Mouse (Mus musculus) layer of hippocampus, adult 2 months (tissue): ENCODE measurements around the gene Riiad1. TPM values are rescaled to one million over a fixed set of nuclear protein-coding genes. Genes with fewer than 3 reads are reported as not detected.
A peak's percentile ranks its signal among the peaks of the same experiment; 100 is the strongest.

Experiments used
- DNase-seq, 2 experiments: peaks; one replicate each; pipeline ENCODE4 v3.0.0; 2022; ENCODE audit warnings: low spot score in 2 of 2
- H3K27ac ChIP-seq: fragments of 200-600 bp; 2 replicates; pipeline ENCODE4 v1.8.1; 2022
- H3K4me3 ChIP-seq: fragments of 200-600 bp; 2 replicates; pipeline ENCODE4 v1.8.1; 2022; ENCODE audit warnings: mild to moderate bottlenecking
- CTCF ChIP-seq: fragments of 200-600 bp; conservative IDR thresholded peaks from 2 replicates; pipeline ENCODE4 v1.8.1; 2022; ENCODE audit warnings: antibody characterized with exemption, mild to moderate bottlenecking, moderate library complexity
- total RNA-seq, 2 experiments: library from RNA; stranded (reverse); gene quantifications; 2 replicates each; pipeline ENCODE4 v1.2.3; 2021

The Riiad1 gene
- total RNA-seq, 2 experiments from 2014 or later, result 5.8 to 7.2 TPM

DNA sequence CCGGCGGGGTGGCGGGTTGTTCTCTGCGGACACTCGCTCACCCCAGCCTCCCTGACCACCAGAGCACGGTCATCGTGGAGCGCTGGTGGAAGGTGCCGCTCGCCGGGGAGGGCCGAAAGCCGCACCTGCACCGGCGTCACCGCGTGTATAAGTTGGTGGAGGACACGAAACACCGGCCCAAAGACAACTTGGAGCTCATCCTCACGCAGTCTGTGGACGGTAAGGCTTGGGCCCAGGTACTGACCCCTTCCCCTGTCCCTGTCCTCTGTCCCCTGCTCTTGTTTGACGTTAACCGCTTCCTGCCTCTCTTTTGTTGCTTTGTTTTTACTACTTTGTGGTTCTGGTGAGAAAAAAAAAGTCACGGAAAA is 36.6 kb downstream of the Riiad1 start, which contains the start of gene Oaz3:
Gene Oaz3 (minus strand): TSS at position 319 of the 368 bp plus-strand sequence.
- TF ChIP-seq CTCF, result no peak
- H3K27ac ChIP-seq, result peak within 1 kb of the TSS; percentile 92
- DNase-seq, result no peak
- H3K4me3 ChIP-seq, result peak within 1 kb of the TSS; percentile 87

DNA sequence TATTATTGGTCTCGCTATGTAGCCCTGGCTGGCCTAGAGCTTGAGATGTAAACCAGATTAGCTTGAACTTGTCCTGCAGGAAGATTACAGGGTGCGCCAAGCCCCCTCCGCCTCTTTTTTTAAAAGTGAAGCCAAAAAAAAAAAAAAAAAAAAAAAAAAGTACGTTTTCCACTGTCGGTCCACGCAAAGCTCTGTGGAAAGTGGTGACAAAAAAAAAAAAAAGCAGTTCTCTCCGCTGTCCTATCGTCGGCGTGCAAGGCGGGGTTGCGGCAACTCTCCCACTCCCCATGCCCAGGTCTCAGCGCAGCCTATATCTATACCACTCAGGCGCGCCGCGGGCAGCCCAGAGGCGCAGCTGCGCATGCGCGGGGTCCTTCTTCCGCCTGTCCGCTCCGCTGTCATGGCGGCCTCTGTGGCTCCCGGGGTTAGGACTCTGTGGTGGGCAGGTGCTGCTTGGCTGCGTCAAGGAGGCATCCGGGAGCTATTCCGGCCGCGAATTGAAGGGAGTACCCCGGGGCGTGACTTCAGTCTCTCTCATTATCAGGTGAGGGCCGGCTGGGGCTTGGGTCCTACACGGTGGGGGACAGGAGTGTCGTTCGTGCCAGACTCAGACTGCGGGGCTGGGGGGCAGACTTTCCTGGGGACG is 37.1 kb downstream of the Riiad1 start, which contains the start of gene Mrpl9:
Gene Mrpl9 (plus strand): TSS at position 368 of the 646 bp plus-strand sequence.
- peak; percentile 91 to 97 for DNase-seq
- no peak for TF ChIP-seq CTCF
- Histone ChIP-seq H3K27ac (peak within 1 kb of the TSS; percentile 92), H3K4me3 (peak within 1 kb of the TSS; percentile 87)

DNA sequence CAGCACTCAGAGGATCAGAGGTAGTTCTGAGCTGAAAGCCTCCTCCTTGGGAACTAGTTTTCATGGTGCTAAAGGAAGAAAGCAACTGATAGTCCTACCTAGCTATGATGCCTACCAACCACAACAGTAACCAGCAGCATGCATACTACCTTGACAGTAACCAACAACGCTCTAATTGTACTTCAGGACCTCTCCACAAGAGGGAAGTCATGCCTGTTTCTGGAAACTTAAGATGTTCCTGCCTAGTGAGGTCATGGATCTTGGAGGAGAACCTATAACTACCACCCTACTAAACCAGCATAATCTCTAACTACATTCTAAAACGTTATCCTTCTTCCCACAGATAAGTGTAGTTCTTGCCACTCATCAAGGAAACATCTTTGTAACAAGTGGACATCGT is 39.0 kb downstream of the Riiad1 start:
- DNase-seq, result no peak
- Histone ChIP-seq H3K4me3 (no peak overlapping the region), H3K27ac (no peak overlapping the region)
- peak; percentile 70 for TF ChIP-seq CTCF

DNA sequence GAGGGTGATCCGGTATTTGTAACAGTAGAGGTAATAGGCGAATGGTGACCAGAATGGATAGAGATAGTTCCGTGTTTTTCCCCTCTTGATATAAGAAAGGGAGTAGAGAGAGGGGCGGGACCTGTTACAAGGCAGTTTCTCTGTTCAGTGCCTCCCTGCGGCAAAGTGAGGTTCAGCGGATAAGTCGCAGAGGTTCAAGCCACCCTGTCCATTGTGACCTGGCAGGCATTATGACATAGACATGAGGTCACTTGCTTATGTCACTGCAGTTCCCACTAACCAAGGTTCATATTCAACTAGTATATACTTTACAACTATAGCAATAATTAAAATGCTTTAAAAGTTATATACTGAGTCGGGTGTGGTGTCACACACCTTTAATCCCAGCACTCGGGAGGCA is 43.7 kb downstream of the Riiad1 start:
- TF ChIP-seq CTCF, result no peak
- DNase-seq, result no peak
- H3K27ac ChIP-seq, result no peak overlapping the region
- H3K4me3 ChIP-seq, result no peak overlapping the region

DNA sequence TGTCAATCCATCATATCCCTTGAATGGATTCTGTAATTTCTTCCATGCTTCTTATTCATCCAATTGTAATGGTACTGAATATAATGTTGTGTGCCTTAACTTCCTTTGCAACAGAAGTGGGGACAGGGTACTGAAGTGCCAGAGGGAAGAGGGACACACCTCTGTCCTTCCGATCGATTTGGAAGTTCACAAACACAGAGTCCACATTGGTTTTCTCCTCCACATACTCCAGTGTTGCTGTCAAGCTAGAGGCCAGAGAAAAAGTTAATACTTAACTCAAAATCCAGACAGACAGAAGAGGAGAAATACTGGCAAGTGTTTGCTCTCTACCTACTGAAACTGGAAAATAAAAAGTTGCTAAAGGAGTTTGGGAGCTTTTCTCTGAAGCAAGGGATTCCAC is 45.8 kb downstream of the Riiad1 start:
- H3K4me3 ChIP-seq, result no peak overlapping the region
- no peak for TF ChIP-seq CTCF
- no peak overlapping the region for H3K27ac ChIP-seq

DNA sequence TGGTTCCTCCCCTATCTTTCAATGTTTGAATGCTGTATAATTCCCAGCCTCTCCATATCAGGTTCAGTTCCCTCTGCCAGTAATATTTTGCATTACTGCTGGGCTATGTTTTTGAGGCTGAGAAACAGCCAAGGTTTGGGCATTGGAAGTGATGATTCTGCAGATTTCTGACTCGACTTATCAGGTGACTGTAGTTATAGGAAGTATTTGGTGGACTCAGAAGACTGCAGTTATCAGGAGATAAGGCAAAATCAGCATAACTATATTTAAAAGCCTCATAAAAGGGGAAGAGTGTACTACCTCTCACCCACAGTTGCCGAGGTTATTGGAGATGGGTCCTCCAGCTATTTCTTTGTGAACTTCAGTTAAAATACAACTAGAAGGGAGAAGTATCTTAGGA is 49.2 kb downstream of the Riiad1 start:
- no peak for DNase-seq

More for the DNA sequence above, 45.8 kb downstream of the Riiad1 start:
- DNase-seq, result no peak

More for the DNA sequence above, 49.2 kb downstream of the Riiad1 start:
- Histone ChIP-seq H3K27ac (no peak overlapping the region), H3K4me3 (no peak overlapping the region)
- TF ChIP-seq CTCF, result no peak

Other genes starting within 250 kb of the Riiad1 start
- not detected for gene Gm4778, start 216.3 kb downstream of the Riiad1 start, total RNA-seq
- 10 to 100 TPM; 24.3 to 26.5 TPM for gene Them4, start 170.3 kb downstream of the Riiad1 start, total RNA-seq
- not detected for gene Them5, start 138.2 kb downstream of the Riiad1 start, total RNA-seq
- gene C2cd4d, start 117.9 kb downstream of the Riiad1 start, total RNA-seq, result under 1 TPM; 0.36 to 0.47 TPM
- 1 to 10 TPM in 1 of 2 experiments, under 1 TPM in 1; 0.97 to 1.0 TPM for gene Rorc, start 107.5 kb downstream of the Riiad1 start, total RNA-seq
- under 1 TPM; 0.79 to 0.98 TPM for gene Lingo4, start 81.8 kb downstream of the Riiad1 start, total RNA-seq
- gene Tdrkh, start 67.1 kb downstream of the Riiad1 start, total RNA-seq, result 10 to 100 TPM; 41.3 to 47.2 TPM
- gene Mrpl9, start 37.0 kb downstream of the Riiad1 start, total RNA-seq, result 10 to 100 TPM; 41.3 to 44.4 TPM
- not detected for gene Oaz3, start 36.4 kb downstream of the Riiad1 start, total RNA-seq
- gene Celf3, start 2.0 kb downstream of the Riiad1 start, total RNA-seq, result 100 to 1,000 TPM; 184 to 202 TPM
- 100 to 1,000 TPM; 102 to 108 TPM for gene Snx27, start 102.4 kb upstream of the Riiad1 start, total RNA-seq
- not detected for gene Gm10972, start 162.8 kb upstream of the Riiad1 start, total RNA-seq
- gene Tuft1, start 178.5 kb upstream of the Riiad1 start, total RNA-seq, result 1 to 10 TPM; 2.4 to 2.8 TPM
- 1 to 10 TPM; 2.1 to 2.2 TPM for gene Selenbp2, start 213.2 kb upstream of the Riiad1 start, total RNA-seq